Mouse (Mus musculus) lung, postnatal 36 days (tissue): ENCODE results near the gene Mdfi.
A peak's percentile ranks its signal among the peaks of the same experiment; 100 is the strongest.

Experiments
- DNase-seq: peaks from one replicate; pipeline ENCODE4 v3.0.0; 2022; ENCODE audit warnings: mixed read lengths

The Mdfi gene

GRCm38 (mm10) chr17:47834482-47834767 is at the start of gene Mdfi:
TSS of gene Mdfi (minus strand) at chr17:47834691.
- DNase-seq = peak; percentile 39

DNA sequence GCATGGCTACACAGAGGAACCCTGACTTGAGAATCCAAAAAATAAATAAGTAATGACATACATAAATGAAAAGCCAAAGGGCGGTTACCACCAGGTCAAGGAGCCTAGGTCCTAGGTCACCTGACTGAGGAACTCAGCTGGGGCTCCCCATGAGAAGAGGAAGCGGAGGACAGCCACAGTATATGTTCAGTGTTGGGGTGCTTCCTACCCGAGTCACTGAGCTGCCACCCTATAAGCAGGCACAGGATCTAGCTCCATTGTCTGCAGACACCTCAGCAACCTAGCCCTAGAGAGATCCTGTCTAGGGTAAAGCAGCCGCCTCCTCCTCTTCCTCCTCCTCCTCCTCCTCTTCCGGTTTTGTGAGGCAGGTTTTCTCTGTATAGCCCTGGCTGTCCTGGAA is 48.6 kb upstream of the Mdfi start:
- no peak for DNase-seq

- no peak for DNase-seq
These were observed 46.8 kb upstream of the Mdfi start for GRCm38 (mm10) chr17:47881330-47881729.

- no peak for DNase-seq
These were observed 44.7 kb upstream of the Mdfi start for GRCm38 (mm10) chr17:47879207-47879606.

DNA sequence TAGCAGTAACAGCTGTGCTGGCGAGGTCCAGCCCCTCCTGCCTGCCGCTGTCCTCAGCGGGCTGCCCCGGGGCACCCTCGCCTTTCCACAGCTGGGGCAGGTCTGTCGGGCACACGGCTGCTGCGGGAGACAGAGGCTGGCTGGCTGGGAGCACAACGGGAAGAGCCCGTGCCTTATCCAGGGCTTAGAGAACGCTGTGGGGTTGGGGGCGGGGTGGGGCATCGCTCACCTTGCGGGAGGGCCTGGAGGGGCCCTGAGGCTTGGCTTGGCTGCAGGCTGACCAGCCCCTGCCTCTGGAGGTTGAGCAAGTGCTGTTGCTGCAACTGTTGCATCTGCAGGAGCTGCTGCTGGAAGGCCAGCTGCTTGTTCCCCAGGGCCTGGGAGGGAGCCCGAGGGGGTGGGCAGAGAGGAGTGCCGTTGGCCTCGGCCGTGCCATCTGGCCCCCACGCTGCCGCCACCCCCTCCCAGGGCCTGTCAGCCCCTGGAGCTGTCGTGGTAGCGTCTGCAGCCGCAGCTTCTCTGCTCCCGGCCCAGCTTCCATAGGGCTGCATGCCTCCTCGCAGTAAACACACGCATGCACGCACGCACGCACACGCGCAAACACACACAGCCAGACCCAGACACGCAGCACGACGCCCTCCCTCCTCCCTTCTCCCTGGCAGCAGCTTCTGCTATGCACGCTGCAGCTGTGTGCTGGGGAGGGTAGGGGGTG is 44.0 kb upstream of the Mdfi start:
- DNase-seq = no peak

- no peak for DNase-seq
These were observed 43.4 kb upstream of the Mdfi start for GRCm38 (mm10) chr17:47877715-47878377.

DNA sequence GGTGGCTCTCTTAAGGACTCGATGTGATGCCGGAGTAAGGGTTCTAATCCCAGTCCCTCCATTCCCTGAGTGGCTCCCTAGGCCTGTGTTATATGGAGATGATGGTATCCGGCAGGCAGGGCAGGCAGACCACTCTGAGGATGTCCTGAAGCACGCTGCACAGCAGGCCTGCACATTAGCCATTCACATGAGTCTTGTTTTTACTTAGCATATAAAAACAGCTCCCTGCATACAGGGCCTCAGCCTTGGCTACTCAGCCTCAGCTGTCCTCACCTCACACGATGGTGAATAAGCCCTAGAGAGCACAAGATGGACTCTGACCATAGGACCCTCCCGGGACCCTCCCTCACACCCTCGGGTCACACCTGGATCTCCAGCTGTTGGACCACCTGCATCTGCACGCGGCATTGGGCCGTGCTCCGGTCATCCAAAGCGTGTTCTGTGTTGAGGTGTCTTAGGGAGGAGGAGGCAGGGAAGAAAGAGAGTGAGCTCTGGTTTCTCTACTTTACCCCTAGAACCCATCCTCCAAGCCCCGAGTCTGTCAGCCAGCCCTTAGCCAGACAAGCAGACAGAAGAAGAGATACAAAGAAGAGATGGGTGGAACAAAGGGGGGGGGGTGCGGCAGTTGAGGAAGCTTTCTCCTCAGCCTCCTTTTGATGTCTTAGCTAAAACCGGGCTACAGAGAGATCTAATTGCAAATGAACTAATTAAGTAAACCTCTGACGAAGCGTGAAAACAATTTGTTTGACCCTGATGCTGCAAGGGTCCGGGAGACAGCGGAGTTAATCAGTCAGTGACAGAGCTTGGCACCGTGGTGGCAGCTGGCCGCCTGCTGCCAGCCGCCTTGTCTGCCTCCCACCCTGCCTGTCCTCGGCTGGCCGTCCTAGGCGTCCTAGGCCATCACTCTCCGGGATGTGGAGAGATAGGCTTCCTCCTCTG is 42.6 kb upstream of the Mdfi start:
- no peak for DNase-seq

- DNase-seq = peak; percentile 94
These were observed 38.9 kb upstream of the Mdfi start for GRCm38 (mm10) chr17:47873341-47873791.

DNA sequence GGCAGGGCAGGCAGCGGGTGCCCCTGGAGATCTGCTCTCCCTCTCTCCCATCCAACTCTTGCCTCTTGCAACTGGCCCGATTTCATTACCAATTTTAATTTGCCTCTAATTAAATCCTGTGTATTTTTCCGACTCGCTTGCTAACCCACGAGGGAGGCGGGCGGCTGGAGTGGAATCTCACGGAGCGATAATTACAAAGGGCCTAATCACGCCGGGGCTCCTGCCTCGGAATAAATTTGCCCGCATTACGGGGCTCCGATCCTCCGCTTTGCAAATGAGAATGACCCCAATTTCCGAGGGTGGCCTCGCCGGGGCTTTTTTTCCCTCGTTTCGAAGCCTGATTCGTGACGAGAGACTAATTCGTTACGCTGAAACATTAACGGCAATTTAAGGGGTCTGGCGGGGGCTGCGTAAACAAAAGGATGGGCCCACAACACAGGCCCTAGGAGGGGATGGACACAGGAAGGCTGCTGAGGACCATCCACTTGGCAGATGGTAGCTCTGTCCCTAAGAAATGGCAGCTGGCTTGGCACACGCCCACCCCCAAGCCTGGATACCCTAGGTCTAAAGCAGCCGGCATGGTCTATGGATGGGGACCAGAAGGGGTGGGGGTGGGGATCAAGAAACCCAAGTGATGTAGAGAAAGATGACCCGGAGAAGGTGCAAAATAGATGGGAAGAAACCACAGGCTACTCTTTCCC is 38.0 kb upstream of the Mdfi start:
- DNase-seq = no peak

- no peak for DNase-seq
These were observed 35.4 kb upstream of the Mdfi start for GRCm38 (mm10) chr17:47869874-47870273.

GRCm38 (mm10) chr17:47866037-47866436 is 31.5 kb upstream of the Mdfi start:
- DNase-seq = no peak

DNA sequence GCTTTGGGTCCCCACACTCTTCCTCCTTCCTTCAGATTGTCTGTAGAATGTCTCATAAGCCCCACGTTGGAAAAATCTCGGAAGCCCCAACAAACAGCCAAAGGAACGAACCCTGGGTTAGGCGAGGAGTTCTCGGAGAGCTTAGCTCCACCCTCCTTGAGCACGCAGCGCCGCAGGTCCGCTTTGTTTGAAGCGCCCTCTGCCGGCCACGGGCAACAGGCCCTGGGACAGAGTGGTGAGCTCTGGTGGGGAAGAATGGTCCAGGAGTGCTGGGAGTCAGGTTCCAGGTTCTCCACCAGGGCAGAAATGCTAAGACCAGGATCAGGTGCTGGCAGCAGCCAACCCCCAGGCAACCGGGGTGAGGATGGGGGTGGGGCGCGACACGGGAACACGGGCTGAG is 30.0 kb upstream of the Mdfi start:
- DNase-seq = peak; percentile 91

DNA sequence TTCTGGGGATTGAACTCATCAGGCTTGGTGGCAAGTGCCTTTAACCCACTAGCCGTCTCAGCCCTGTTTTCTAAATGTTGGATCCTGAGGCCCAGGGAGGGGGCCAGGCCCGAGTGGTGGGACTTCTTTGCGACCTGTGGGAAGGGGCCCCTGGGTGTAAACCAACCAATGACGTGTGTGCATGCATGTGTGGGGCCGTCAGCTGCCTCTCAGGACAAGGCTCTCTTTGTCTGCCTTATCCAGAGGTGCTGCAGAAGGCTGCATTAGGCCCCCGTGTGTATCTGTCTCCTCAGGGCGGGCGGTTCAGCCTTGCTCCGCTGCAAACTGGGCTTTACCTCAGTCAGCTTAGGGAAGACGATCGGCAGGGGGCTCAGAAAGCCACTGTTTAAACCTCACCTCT is 28.9 kb upstream of the Mdfi start:
- DNase-seq = no peak

GRCm38 (mm10) chr17:47863023-47863422 is 28.5 kb upstream of the Mdfi start:
- no peak for DNase-seq

GRCm38 (mm10) chr17:47855544-47855943 is 21.1 kb upstream of the Mdfi start:
- DNase-seq = no peak

GRCm38 (mm10) chr17:47854908-47855307 is 20.4 kb upstream of the Mdfi start:
- DNase-seq = no peak

DNA sequence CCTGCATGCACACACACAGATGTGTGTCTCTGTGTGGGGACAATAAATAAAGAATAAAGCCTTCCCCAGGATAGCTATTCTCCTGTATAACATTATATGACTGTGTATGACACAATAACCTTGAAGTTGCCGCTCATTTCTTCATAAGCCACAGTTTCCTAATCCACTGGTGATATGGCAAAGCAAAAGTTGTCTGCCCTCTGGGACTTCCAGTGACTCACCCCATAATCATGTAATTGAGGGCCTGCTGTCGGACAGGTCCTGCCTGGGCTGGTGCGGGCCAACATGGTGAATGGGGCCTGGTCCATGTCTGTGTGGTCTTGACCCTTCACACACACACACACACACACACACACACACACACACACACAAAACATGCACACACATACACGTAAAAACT is 19.3 kb upstream of the Mdfi start:
- no peak for DNase-seq

- no peak for DNase-seq
These were observed 18.8 kb upstream of the Mdfi start for GRCm38 (mm10) chr17:47853336-47853735.

DNA sequence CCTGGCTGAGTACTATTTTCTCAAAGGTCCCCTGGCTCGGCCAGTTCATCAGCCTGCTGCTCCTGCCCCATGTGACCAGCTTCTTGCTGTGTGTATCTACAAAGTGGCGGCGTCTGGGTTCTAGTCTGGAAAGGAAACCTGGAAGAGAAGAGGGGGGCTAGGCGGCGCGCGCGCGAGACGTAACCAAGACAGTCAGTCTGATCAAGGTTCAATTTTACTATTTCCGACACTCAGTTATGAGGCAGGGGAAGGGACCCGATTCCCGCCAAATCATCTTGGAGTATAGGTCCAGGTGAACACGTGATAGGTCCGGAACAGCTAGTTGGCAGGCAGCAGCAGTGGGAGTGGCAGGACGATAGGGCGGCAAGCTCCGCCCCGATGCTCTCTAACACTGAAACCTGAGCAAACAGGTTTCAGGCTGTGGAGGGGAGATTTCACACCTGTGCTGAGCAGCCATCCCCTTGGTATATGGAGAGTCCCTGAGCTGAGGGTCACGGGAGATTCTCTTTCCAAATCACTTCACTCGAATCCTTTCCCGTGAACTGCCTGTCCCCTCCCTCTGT is 17.4 kb upstream of the Mdfi start:
- DNase-seq = peak; percentile 64

DNA sequence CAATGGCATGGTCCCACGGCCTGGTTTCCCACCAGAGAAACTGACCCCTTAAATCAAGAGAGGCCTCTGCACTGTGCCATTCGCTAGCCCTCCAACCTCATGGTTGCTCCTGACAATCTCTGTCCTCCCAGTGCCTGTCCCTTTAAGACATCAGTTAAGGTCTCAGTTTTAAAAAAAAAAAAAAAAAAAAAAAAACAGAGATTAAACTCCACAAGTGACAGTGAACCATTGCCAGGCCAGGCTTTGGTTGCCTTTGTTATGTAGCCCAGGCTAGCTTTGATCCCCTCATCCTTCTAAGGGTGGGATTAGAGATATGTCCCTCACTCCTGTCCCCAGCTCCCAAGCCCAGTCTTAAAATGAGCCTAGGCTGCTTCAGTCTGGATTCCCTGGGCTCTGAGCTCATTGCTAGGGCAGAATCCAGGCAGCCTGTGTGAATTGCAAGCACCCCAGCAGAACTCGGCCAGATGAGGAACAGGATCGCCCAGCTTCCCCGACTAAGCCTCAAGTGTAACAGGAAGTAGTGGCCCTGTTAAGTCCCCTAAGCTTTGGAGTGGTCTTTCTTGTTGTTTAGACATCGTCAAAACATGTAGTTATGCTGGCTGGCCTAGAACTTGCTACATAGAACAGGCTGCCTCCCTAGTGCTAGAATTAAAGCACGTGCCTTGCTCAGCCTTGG is 16.3 kb upstream of the Mdfi start:
- no peak for DNase-seq

GRCm38 (mm10) chr17:47850035-47850434 is 15.5 kb upstream of the Mdfi start:
- DNase-seq = no peak

GRCm38 (mm10) chr17:47847985-47848384 is 13.5 kb upstream of the Mdfi start:
- DNase-seq = no peak
